Mouse (Mus musculus) right cerebral cortex, postnatal 36 days (tissue): ENCODE results near the gene Plekhg3.

Experiments used
- DNase-seq, 2 experiments: peaks; one replicate each; pipeline ENCODE4 v3.0.0; 2022; ENCODE audit warnings: low spot score in 2 of 2, mixed read lengths in 1 of 2

Gene Plekhg3

GRCm38 (mm10) chr12:76619847-76620246, 89.2 kb downstream of the Plekhg3 start:
- DNase-seq, result no peak

DNA sequence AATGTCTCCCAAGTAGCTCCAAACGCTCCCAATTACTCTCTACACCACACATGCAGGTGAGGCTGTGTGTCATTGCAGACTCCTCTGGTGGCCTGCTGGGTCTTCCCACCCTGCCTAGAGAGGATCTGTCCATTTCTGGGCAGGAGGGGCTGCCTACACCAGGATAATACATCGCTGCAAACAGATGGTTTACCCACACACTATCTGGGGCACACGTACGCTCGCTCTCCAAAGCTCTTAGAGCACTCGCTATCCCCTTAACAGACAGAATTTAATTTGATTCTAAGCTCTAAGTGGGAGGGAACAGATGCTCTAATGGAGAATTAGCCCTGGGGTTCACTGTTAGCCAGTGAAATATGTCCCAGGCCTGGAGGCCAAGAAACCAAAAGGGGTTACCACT, 92.7 kb downstream of the Plekhg3 start:
- no peak for DNase-seq
